In the genomic region with DNA sequence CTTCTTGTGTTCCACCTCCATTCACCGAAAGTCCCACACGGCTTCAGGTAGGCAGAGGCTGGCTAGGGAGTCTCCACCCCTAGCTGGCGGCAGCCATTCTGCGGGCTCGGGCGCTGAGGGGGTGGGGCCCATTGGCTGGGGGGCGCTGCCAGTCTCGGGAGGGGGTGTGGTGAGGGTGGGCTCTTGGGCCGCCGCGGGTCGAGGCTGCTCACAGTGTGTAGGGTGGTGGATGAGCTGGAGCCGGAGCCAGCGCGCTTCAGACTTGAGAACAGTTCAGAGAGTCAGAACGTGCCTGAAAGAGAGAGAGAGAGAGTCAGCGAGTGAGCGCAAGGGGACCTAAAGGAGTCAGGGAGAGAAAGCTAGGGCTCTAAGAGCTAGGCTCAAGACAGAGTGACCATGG, we compare ENCODE assay signal across 8 mouse cellular contexts. TPM values are rescaled to one million over a fixed set of nuclear protein-coding genes. Genes with fewer than 3 reads are reported as not detected.
DNase-seq lines count a peak whose midpoint lies in the region; ATAC-seq and TF ChIP-seq lines count a peak whose summit lies in the region.

No protein-coding gene starts in this region.

- H3K27me3 ChIP-seq in heart, embryonic 10.5 days (ENCODE audit: insufficient read depth, poor library complexity, severe bottlenecking), result no peaks in the 10 kb centered on the region
- H3K27me3 ChIP-seq in liver, embryonic 14.5 days (ENCODE audit: control insufficient read depth, insufficient read depth, low read length), result no peaks in the 10 kb centered on the region
- no peaks in the 10 kb centered on the region for H3K27me3 ChIP-seq in testis, adult 2 months (ENCODE audit: control insufficient read depth, insufficient read depth, low read length)

- H3K27ac ChIP-seq in gastrocnemius, adult 2 months, result no peak overlapping the region
- H3K27ac ChIP-seq in cortical plate, adult 2 months (ENCODE audit: insufficient read depth, low read length), result no peak overlapping the region
- 0 out of 2 replicates have a peak overlapping the region, but pooled peaks have one; percentile 10 for H3K27ac ChIP-seq in heart, embryonic 10.5 days
- H3K27ac ChIP-seq in liver, embryonic 14.5 days, result no peak overlapping the region
- no peak overlapping the region for H3K27ac ChIP-seq in testis, adult 2 months (ENCODE audit: control insufficient read depth, insufficient read depth, low read depth, low read length)

- H3K9ac ChIP-seq in liver, embryonic 14.5 days (replicated peaks), result 0 out of 2 replicates have a peak overlapping the region, but pooled peaks have one; percentile 5

- H3K9me3 ChIP-seq in heart, embryonic 10.5 days, result no peaks in the 10 kb centered on the region
- no peaks in the 10 kb centered on the region for H3K9me3 ChIP-seq in liver, embryonic 14.5 days (ENCODE audit: control insufficient read depth, low read length)

- H3K4me3 ChIP-seq in gastrocnemius, adult 2 months, result peak overlapping the region; percentile 63
- peak overlapping the region; percentile 41 for H3K4me3 ChIP-seq in cortical plate, adult 2 months (ENCODE audit: insufficient read depth, low read length)
- H3K4me3 ChIP-seq in heart, embryonic 10.5 days, result peak overlapping the region; percentile 61
- peak overlapping the region; percentile 45 to 66 for H3K4me3 ChIP-seq in liver, embryonic 14.5 days (ENCODE audit: insufficient read depth in 1 of 2, low read depth in 2 of 2, low read length in 2 of 2)
- H3K4me3 ChIP-seq in testis, adult 2 months (ENCODE audit: control insufficient read depth, low read depth, low read length), result peak overlapping the region; percentile 63

- H3K36me3 ChIP-seq in heart, embryonic 10.5 days, result no peaks in the 10 kb centered on the region
- H3K36me3 ChIP-seq in liver, embryonic 14.5 days (replicated peaks; ENCODE audit: control insufficient read depth, insufficient read depth, low read depth), result no peaks in the 10 kb centered on the region
- no peaks in the 10 kb centered on the region for H3K36me3 ChIP-seq in testis, adult 2 months (ENCODE audit: control insufficient read depth, insufficient read depth, low read length)

- no peak for TF ChIP-seq CTCF in gastrocnemius, adult 2 months (IDR thresholded peaks at IDR 0.05)
- no peak for TF ChIP-seq CTCF in cortical plate, adult 2 months (IDR thresholded peaks at IDR 0.05; ENCODE audit: extremely low read depth, insufficient read depth, low read length)
- TF ChIP-seq CTCF in liver, embryonic 14.5 days (IDR thresholded peaks at IDR 0.05; ENCODE audit: low read depth), result no peak
- TF ChIP-seq CTCF in testis, adult 2 months (IDR thresholded peaks at IDR 0.05; ENCODE audit: control insufficient read depth, insufficient read depth, insufficient replicate concordance, low read depth, low read length), result no peak

- ATAC-seq in liver, embryonic 14.5 days (ENCODE audit: insufficient read depth), result peak; percentile 91

- intact Hi-C loops in gastrocnemius, adult 2 months (cut with DNase I), result no loop called here

- no peak for TF ChIP-seq POLR2A in cortical plate, adult 2 months (IDR thresholded peaks at IDR 0.05; ENCODE audit: extremely low read depth, insufficient read depth, low read length)
- no peak for TF ChIP-seq POLR2A in testis, adult 2 months (IDR thresholded peaks at IDR 0.05; ENCODE audit: control insufficient read depth, low read depth, low read length)

- H3K4me2 ChIP-seq in liver, embryonic 14.5 days (ENCODE audit: low read depth), result peak overlapping the region; percentile 61

- WGBS in heart, embryonic 10.5 days, result 17% methylated on average over 18 of the region's 18 CpGs
- 10% methylated on average over 14 of the region's 18 CpGs for WGBS in liver, embryonic 14.5 days (ENCODE audit: insufficient replicate concordance)

- no peaks in the 10 kb centered on the region; the same call in 1 of the 2 replicates for H3K4me1 ChIP-seq in cortical plate, adult 2 months (ENCODE audit: control insufficient read depth, insufficient read depth, low read length)
- no peaks in the 10 kb centered on the region for H3K4me1 ChIP-seq in heart, embryonic 10.5 days
- no peaks in the 10 kb centered on the region for H3K4me1 ChIP-seq in liver, embryonic 14.5 days (replicated peaks; ENCODE audit: control insufficient read depth in 2 of 2, insufficient read depth in 2 of 2, low read length in 1 of 2)
- H3K4me1 ChIP-seq in testis, adult 2 months (ENCODE audit: control insufficient read depth, insufficient read depth, low read length), result peaks cover 3% of the 10 kb centered on the region; the same call in 1 of the 2 replicates

- DNase-seq in gastrocnemius, adult 2 months, result peak; percentile 23
- no peak for DNase-seq in gastrocnemius, adult 18-20 months (ENCODE audit: low spot score)
- peak; percentile 92 for DNase-seq in heart, embryonic 10.5 days (ENCODE audit: low spot score)
- peak; percentile 29 for DNase-seq in kidney, adult 9 months
- peak; percentile 26 to 39 (median 27) for DNase-seq in liver, embryonic 14.5 days (ENCODE audit: low read depth in 3 of 3, low spot score in 3 of 3)
- peak; percentile 68 for DNase-seq in neural tube, embryonic 10.5 days (ENCODE audit: extremely low spot score, low spot score)

- no peak for TF ChIP-seq EP300 in liver, embryonic 14.5 days (IDR thresholded peaks at IDR 0.05; ENCODE audit: low read depth)

RNA-seq across cellular contexts. Expression of gene Dach2, which starts 0.7 kb away (rescaled TPM):
- total RNA-seq in gastrocnemius, adult 2 months (2021), result 1 to 10 TPM; 1.2 to 5.0 TPM
- 1 to 10 TPM; 1.3 to 3.0 TPM for total RNA-seq in gastrocnemius, adult 18-20 months (2021)
- polyA plus RNA-seq in cortical plate, adult 2 months (2012; rRNA removed), result 0.21 and 0.25 TPM in 2 replicates
- polyA plus RNA-seq in heart, embryonic 10.5 days (2016; fragmentation: Nextera tagmentation; extraction: Ambion mirVana), result 0.80 and 2.7 TPM in 2 replicates
- 0.10 and 0.17 TPM in 2 replicates for polyA plus RNA-seq in liver, embryonic 14.5 days (2012; rRNA removed)
- 0.14 and 0.32 TPM in 2 replicates for polyA plus RNA-seq in liver, embryonic 14.5 days (2014; fragmentation: Nextera tagmentation; extraction: Ambion mirVana)
- polyA plus RNA-seq in testis, adult 2 months (2012; rRNA removed), result 0.02 and 0.08 TPM in 2 replicates
